Mouse (Mus musculus) midbrain, postnatal 0 days (tissue): ENCODE measurements around the gene Oog4. TPM values are rescaled to one million over a fixed set of nuclear protein-coding genes. Genes with fewer than 3 reads are reported as not detected.
A peak's percentile ranks its signal among the peaks of the same experiment; 100 is the strongest.

Experiments used
- ATAC-seq: fragments of 200-750 bp; cut with Nextera tagmentation; 2 replicates; pipeline ENCODE4 v1.8.0; 2017; ENCODE audit warnings: moderate number of reproducible peaks, mild to moderate bottlenecking, moderate TSS enrichment, moderate library complexity; ENCODE audit not compliant: low FRiP score
- DNase-seq: peaks from one replicate; pipeline ENCODE4 v3.0.0-alpha.2; 2015; ENCODE audit warnings: low spot score
- H3K27ac ChIP-seq: fragments of 300-500 bp; sonication (generic); 2 replicates; pipeline ENCODE4 v1.5.1; 2014; ENCODE audit warnings: low read depth, mild to moderate bottlenecking, low read length, mixed read lengths
- H3K27me3 ChIP-seq: fragments of 300-500 bp; sonication (generic); 2 replicates; pipeline ENCODE4 v1.6.1; 2014; ENCODE audit warnings: low read length, control low read depth, mixed read lengths; ENCODE audit not compliant: insufficient read depth
- H3K36me3 ChIP-seq: fragments of 300-500 bp; sonication (generic); 2 replicates; pipeline ENCODE4 v1.6.1; 2014; ENCODE audit warnings: low read length, control low read depth, mixed read lengths; ENCODE audit not compliant: insufficient read depth
- H3K4me1 ChIP-seq: fragments of 300-500 bp; sonication (generic); 2 replicates; pipeline ENCODE4 v1.6.1; 2014; ENCODE audit warnings: mild to moderate bottlenecking, control low read depth, antibody characterized with exemption, low read length, mixed read lengths; ENCODE audit not compliant: insufficient read depth
- H3K4me2 ChIP-seq: fragments of 300-500 bp; sonication (generic); 2 replicates; pipeline ENCODE4 v1.6.1; 2014; ENCODE audit warnings: low read depth, mild to moderate bottlenecking, low read length, mixed read lengths; ENCODE audit not compliant: poor library complexity, severe bottlenecking
- H3K4me3 ChIP-seq: fragments of 300-500 bp; sonication (generic); 2 replicates; pipeline ENCODE4 v1.5.1; 2014; ENCODE audit warnings: low read depth, mild to moderate bottlenecking, low read length, moderate library complexity
- H3K9ac ChIP-seq: fragments of 300-500 bp; sonication (generic); replicated peaks from 2 replicates; pipeline ENCODE4 v1.6.1; 2014; ENCODE audit warnings: mild to moderate bottlenecking, low read length, moderate library complexity, mixed read lengths; ENCODE audit not compliant: poor library complexity, severe bottlenecking
- H3K9me3 ChIP-seq: fragments of 300-500 bp; sonication (generic); 2 replicates; pipeline ENCODE4 v1.6.1; 2016; ENCODE audit warnings: low read length, control low read depth
- CTCF ChIP-seq: IDR thresholded peaks from 2 replicates; pipeline ENCODE4 v1.5.1; 2016; ENCODE audit warnings: antibody characterized with exemption, mild to moderate bottlenecking
- WGBS: fragments of 180-500 bp; shearing (Covaris S2); extraction: QIAGEN DNeasy Blood & Tissue Kit; methylation state at CpG from one replicate; pipeline ENCODE4 v1.1.7; 2014; 5-methylcytosine and 5-hydroxymethylcytosine counted together
- polyA plus RNA-seq: library from polyadenylated mRNA; unstranded; fragments of >200 nt; fragmentation: Nextera tagmentation; extraction: Ambion mirVana; gene quantifications from 2 replicates; pipeline ENCODE4 v1.2.1, GENCODE M21; 2015
- total RNA-seq: library from RNA; depleted of rRNA; stranded (reverse); fragments of >200 nt; gene quantifications from 2 replicates; pipeline ENCODE4 v1.2.3, GENCODE M21; 2014; rRNA removed

The Oog4 gene
- total and polyA plus RNA-seq, 2 experiments from 2014 or later, result not detected

GRCm38 (mm10) chr4:143411566-143412218 is 38.4 kb downstream of the Oog4 start:
- Histone ChIP-seq H3K4me2 (peak overlapping the region; percentile 50), H3K9ac (no peak overlapping the region), H3K27me3 (no peaks in the 10 kb centered on the region), H3K4me1 (no peaks in the 10 kb centered on the region), H3K27ac (peak overlapping the region; percentile 82; the same call in 1 of the 2 replicates), H3K36me3 (peaks cover 9% of the 10 kb centered on the region), H3K9me3 (no peaks in the 10 kb centered on the region), H3K4me3 (peak overlapping the region; percentile 50)
- TF ChIP-seq CTCF, result no peak
- DNase-seq, result no peak
- 65% methylated on average over 5 of the region's 5 CpGs for WGBS
- peak; percentile 24; the same call in 1 of the 2 replicates for ATAC-seq

GRCm38 (mm10) chr4:143394181-143394580 is 55.9 kb downstream of the Oog4 start, which contains the start of gene Pramel1:
Gene Pramel1 (plus strand): TSS chr4:143394428.
- TF ChIP-seq CTCF, result no peak
- Histone ChIP-seq H3K9ac (no peak within 1 kb of the TSS), H3K4me2 (no peak within 1 kb of the TSS), H3K27ac (no peak within 1 kb of the TSS), H3K4me3 (no peak within 1 kb of the TSS), H3K36me3 (no peaks in the 10 kb centered on the region), H3K9me3 (no peaks in the 10 kb centered on the region), H3K4me1 (no peaks in the 10 kb centered on the region), H3K27me3 (no peaks in the 10 kb centered on the region)
- WGBS, result 83% methylated on average over 26 of the region's 26 CpGs
- ATAC-seq (no peak), DNase-seq (no peak)

- Histone ChIP-seq H3K9me3 (no peaks in the 10 kb centered on the region), H3K27me3 (no peaks in the 10 kb centered on the region), H3K4me2 (peak overlapping the region; percentile 48), H3K36me3 (no peaks in the 10 kb centered on the region), H3K4me1 (no peaks in the 10 kb centered on the region), H3K27ac (no peak overlapping the region), H3K4me3 (peak overlapping the region; percentile 36), H3K9ac (no peak overlapping the region)
- peak; percentile 57 for TF ChIP-seq CTCF
- ATAC-seq, result peak; percentile 86
- peak; percentile 72 for DNase-seq
- WGBS, result 15% methylated on average over 21 of the region's 43 CpGs
Measured at GRCm38 (mm10) chr4:143388955-143389702, 61.0 kb downstream of the Oog4 start.

Other genes with a start within 250 kb of the Oog4 start
- gene Prdm2, start 237.3 kb downstream of the Oog4 start, total RNA-seq, result 19.1 and 25.6 TPM in 2 replicates
- gene Prdm2, start 237.3 kb downstream of the Oog4 start, polyA plus RNA-seq, result 9.7 and 10.9 TPM in 2 replicates
- gene Pdpn, start 150.8 kb downstream of the Oog4 start, total RNA-seq, result 32.3 and 37.6 TPM in 2 replicates
- 33.6 and 35.2 TPM in 2 replicates for gene Pdpn, start 150.8 kb downstream of the Oog4 start, polyA plus RNA-seq
- gene Lrrc38, start 100.6 kb downstream of the Oog4 start, total RNA-seq, result 0.33 and 2.3 TPM in 2 replicates
- 0.64 and 0.67 TPM in 2 replicates for gene Lrrc38, start 100.6 kb downstream of the Oog4 start, polyA plus RNA-seq
- gene Pramel1, start 55.9 kb downstream of the Oog4 start, total RNA-seq, result not detected in 2 replicates
- gene Pramel1, start 55.9 kb downstream of the Oog4 start, polyA plus RNA-seq, result not detected in 2 replicates
- 34.9 and 39.0 TPM in 2 replicates for gene Pramef8, start 37.9 kb downstream of the Oog4 start, total RNA-seq
- gene Pramef8, start 37.9 kb downstream of the Oog4 start, polyA plus RNA-seq, result 16.1 and 17.0 TPM in 2 replicates
- not detected in 2 replicates for gene Gm13043, start 61.0 kb upstream of the Oog4 start, total RNA-seq
- gene Gm13043, start 61.0 kb upstream of the Oog4 start, polyA plus RNA-seq, result not detected in 2 replicates
- not detected in 2 replicates for gene Gm13040, start 85.6 kb upstream of the Oog4 start, total RNA-seq
- not detected in 2 replicates for gene Gm13040, start 85.6 kb upstream of the Oog4 start, polyA plus RNA-seq
- not detected in 2 replicates for gene BC080695, start 101.4 kb upstream of the Oog4 start, total RNA-seq
- not detected in 2 replicates for gene BC080695, start 101.4 kb upstream of the Oog4 start, polyA plus RNA-seq
- not detected in 2 replicates for gene Gm13057, start 101.4 kb upstream of the Oog4 start, total RNA-seq
- gene Gm13057, start 101.4 kb upstream of the Oog4 start, polyA plus RNA-seq, result not detected in 2 replicates
- not detected in 2 replicates for gene Gm13083, start 164.7 kb upstream of the Oog4 start, total RNA-seq
- not detected in 2 replicates for gene Gm13083, start 164.7 kb upstream of the Oog4 start, polyA plus RNA-seq
- gene Gm13088, start 206.9 kb upstream of the Oog4 start, total RNA-seq, result not detected in 2 replicates
- gene Gm13088, start 206.9 kb upstream of the Oog4 start, polyA plus RNA-seq, result not detected in 2 replicates